Mouse (Mus musculus): Measurements from ENCODE around the gene Gcnt2. TPM values are rescaled to one million over a fixed set of nuclear protein-coding genes. Genes with fewer than 3 reads are reported as not detected.

Gcnt2 gene
- polyA plus RNA-seq, 1 experiment: 2.0 TPM

GRCm38 (mm10) chr13:40852791-40853190 lies 6.8 kb upstream of the Gcnt2 start:
- H3K4me3 ChIP-seq (ENCODE audit: extremely low read depth, insufficient read depth, insufficient read length): no peak overlapping the region
- no peak for TF ChIP-seq CTCF (IDR thresholded peaks at IDR 0.05; ENCODE audit: extremely low read depth, insufficient read depth, insufficient read length, insufficient replicate concordance)
- TF ChIP-seq POLR2A (IDR thresholded peaks at IDR 0.05; ENCODE audit: low read depth, low read length): no peak
- no peak overlapping the region for H3K27ac ChIP-seq (ENCODE audit: insufficient read depth, low read length)
- WGBS: 89% methylated on average over 5 of the region's 5 CpGs
- H3K4me1 ChIP-seq (ENCODE audit: control insufficient read depth, insufficient read depth, insufficient read length): no peaks in the 10 kb centered on the region
- no peaks in the 10 kb centered on the region for H3K36me3 ChIP-seq (ENCODE audit: control insufficient read depth, insufficient read depth, low read length)
- 0 out of 2 replicates have a peak, but pooled peaks cover 3% of the 10 kb centered on the region for H3K27me3 ChIP-seq (ENCODE audit: control insufficient read depth, insufficient read depth, low read length)
- DNase-seq (ENCODE audit: low read depth in 1 of 2, low spot score in 2 of 2): no peak

DNA sequence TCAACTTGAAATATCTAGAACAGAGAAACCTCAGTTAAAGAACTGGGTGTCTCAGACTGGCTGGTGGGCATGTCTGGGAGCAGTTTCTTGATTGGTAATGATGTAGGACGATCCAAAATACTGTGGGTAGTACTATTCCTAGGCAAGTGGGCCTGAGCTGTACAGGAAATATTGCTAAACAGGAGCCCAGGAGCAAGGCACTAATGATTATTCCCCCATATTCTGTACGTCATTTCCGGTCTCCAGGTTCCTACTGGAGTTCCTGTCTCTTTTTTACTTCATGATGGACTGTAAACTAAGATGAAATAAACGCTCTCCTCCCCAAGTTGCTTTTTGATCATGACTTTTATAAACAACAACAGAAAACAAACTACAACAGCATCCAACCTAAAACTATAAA lies 5.7 kb upstream of the Gcnt2 start:
- TF ChIP-seq CTCF (IDR thresholded peaks at IDR 0.05; ENCODE audit: extremely low read depth, insufficient read depth, insufficient read length, insufficient replicate concordance) (no peak), POLR2A (IDR thresholded peaks at IDR 0.05; ENCODE audit: low read depth, low read length) (no peak)
- DNase-seq (ENCODE audit: low read depth in 1 of 2, low spot score in 2 of 2): no peak
- 0 out of 2 replicates have a peak, but pooled peaks cover 3% of the 10 kb centered on the region for H3K27me3 ChIP-seq (ENCODE audit: control insufficient read depth, insufficient read depth, low read length)
- no peaks in the 10 kb centered on the region for H3K4me1 ChIP-seq (ENCODE audit: control insufficient read depth, insufficient read depth, insufficient read length)
- H3K36me3 ChIP-seq (ENCODE audit: control insufficient read depth, insufficient read depth, low read length): no peaks in the 10 kb centered on the region
- no peak overlapping the region for H3K27ac ChIP-seq (ENCODE audit: insufficient read depth, low read length)
- WGBS: 67% methylated on average over 4 of the region's 4 CpGs
- no peak overlapping the region for H3K4me3 ChIP-seq (ENCODE audit: extremely low read depth, insufficient read depth, insufficient read length)

DNA sequence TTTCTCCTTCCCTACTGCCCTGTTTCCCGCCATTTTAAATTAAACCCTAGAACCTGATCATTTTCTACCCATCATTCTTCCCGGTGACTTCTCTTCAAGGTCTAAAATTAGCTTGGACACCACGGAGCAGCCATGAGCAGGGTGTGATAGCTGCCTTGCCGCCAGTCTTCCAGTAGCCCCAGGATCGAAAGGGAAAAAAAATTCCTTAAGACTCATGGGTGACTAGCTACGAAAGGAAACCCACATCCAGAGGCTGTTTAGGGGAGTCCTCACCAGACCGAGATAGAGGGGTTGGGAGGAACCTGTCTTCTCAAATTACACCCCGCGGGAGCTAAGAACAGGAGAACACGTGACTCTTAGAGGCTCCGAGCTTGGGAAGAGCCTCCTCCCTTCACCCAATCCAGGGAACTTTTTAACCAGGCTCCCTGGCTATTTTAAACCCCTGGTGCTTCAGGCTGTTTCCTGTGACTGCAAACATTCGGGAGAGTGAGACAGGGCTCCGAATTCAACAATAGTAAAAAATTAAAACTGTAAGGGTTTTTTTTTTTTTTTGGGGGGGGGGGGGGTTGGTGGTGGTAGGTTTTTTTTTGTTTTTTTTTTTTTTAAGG lies 5.0 kb upstream of the Gcnt2 start:
- H3K4me1 ChIP-seq (ENCODE audit: control insufficient read depth, insufficient read depth, insufficient read length): no peaks in the 10 kb centered on the region
- no peak for DNase-seq (ENCODE audit: low read depth in 1 of 2, low spot score in 2 of 2)
- H3K36me3 ChIP-seq (ENCODE audit: control insufficient read depth, insufficient read depth, low read length): no peaks in the 10 kb centered on the region
- H3K4me3 ChIP-seq (ENCODE audit: extremely low read depth, insufficient read depth, insufficient read length): peak overlapping the region; percentile 16; the same call in 1 of the 2 replicates
- H3K27me3 ChIP-seq (ENCODE audit: control insufficient read depth, insufficient read depth, low read length): 0 out of 2 replicates have a peak, but pooled peaks cover 3% of the 10 kb centered on the region
- TF ChIP-seq POLR2A (IDR thresholded peaks at IDR 0.05; ENCODE audit: low read depth, low read length) (no peak), CTCF (IDR thresholded peaks at IDR 0.05; ENCODE audit: extremely low read depth, insufficient read depth, insufficient read length, insufficient replicate concordance) (no peak)
- WGBS: 3% methylated on average over 13 of the region's 13 CpGs
- H3K27ac ChIP-seq (ENCODE audit: insufficient read depth, low read length): no peak overlapping the region

GRCm38 (mm10) chr13:40855266-40855665 lies 4.3 kb upstream of the Gcnt2 start:
- DNase-seq (ENCODE audit: low read depth in 1 of 2, low spot score in 2 of 2): no peak
- no peak overlapping the region for H3K27ac ChIP-seq (ENCODE audit: insufficient read depth, low read length)
- no peaks in the 10 kb centered on the region for H3K36me3 ChIP-seq (ENCODE audit: control insufficient read depth, insufficient read depth, low read length)
- no peaks in the 10 kb centered on the region; the same call in 1 of the 2 replicates for H3K4me1 ChIP-seq (ENCODE audit: control insufficient read depth, insufficient read depth, insufficient read length)
- no peak overlapping the region for H3K4me3 ChIP-seq (ENCODE audit: extremely low read depth, insufficient read depth, insufficient read length)
- 0 out of 2 replicates have a peak, but pooled peaks cover 3% of the 10 kb centered on the region for H3K27me3 ChIP-seq (ENCODE audit: control insufficient read depth, insufficient read depth, low read length)
- TF ChIP-seq CTCF (IDR thresholded peaks at IDR 0.05; ENCODE audit: extremely low read depth, insufficient read depth, insufficient read length, insufficient replicate concordance) (no peak), POLR2A (IDR thresholded peaks at IDR 0.05; ENCODE audit: low read depth, low read length) (no peak)
- 80% methylated on average over 6 of the region's 6 CpGs for WGBS

GRCm38 (mm10) chr13:40856786-40857185 lies 2.8 kb upstream of the Gcnt2 start:
- DNase-seq (ENCODE audit: low read depth in 1 of 2, low spot score in 2 of 2): no peak
- no peak overlapping the region for H3K27ac ChIP-seq (ENCODE audit: insufficient read depth, low read length)
- TF ChIP-seq POLR2A (IDR thresholded peaks at IDR 0.05; ENCODE audit: low read depth, low read length) (no peak), CTCF (IDR thresholded peaks at IDR 0.05; ENCODE audit: extremely low read depth, insufficient read depth, insufficient read length, insufficient replicate concordance) (no peak)
- H3K36me3 ChIP-seq (ENCODE audit: control insufficient read depth, insufficient read depth, low read length): no peaks in the 10 kb centered on the region
- H3K27me3 ChIP-seq (ENCODE audit: control insufficient read depth, insufficient read depth, low read length): 0 out of 2 replicates have a peak, but pooled peaks cover 3% of the 10 kb centered on the region
- WGBS: 92% methylated on average over 8 of the region's 8 CpGs
- H3K4me1 ChIP-seq (ENCODE audit: control insufficient read depth, insufficient read depth, insufficient read length): no peaks in the 10 kb centered on the region; the same call in 1 of the 2 replicates
- no peak overlapping the region for H3K4me3 ChIP-seq (ENCODE audit: extremely low read depth, insufficient read depth, insufficient read length)

DNA sequence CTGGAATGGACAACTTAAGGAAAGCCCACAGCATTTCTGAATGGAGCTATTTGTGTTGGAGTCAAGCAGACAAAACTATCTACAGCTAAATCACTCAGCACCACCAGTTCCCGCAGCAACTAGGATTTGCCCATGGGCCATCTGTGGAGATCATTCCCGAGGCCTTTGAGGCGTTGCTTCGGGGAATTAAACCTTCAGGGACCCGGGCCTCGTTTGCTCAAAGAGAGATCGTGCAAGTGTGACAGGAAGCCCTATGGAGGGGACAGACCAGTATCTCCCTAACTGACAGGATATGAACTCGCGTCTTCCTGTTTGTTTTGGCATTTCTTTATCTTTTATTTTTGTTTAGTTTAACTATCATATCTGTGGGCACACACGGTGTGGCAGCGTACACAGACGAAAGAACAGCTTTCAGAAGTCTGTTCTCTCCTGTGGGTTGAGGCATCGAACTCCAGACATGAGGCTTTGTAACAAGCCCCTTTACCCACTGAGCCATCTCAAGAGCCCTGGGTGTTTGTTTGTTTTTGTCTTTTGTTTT lies 2.2 kb upstream of the Gcnt2 start:
- H3K27ac ChIP-seq (ENCODE audit: insufficient read depth, low read length): no peak overlapping the region
- H3K4me1 ChIP-seq (ENCODE audit: control insufficient read depth, insufficient read depth, insufficient read length): no peaks in the 10 kb centered on the region; the same call in 1 of the 2 replicates
- TF ChIP-seq POLR2A (IDR thresholded peaks at IDR 0.05; ENCODE audit: low read depth, low read length): no peak
- TF ChIP-seq CTCF (IDR thresholded peaks at IDR 0.05; ENCODE audit: extremely low read depth, insufficient read depth, insufficient read length, insufficient replicate concordance): no peak

DNA sequence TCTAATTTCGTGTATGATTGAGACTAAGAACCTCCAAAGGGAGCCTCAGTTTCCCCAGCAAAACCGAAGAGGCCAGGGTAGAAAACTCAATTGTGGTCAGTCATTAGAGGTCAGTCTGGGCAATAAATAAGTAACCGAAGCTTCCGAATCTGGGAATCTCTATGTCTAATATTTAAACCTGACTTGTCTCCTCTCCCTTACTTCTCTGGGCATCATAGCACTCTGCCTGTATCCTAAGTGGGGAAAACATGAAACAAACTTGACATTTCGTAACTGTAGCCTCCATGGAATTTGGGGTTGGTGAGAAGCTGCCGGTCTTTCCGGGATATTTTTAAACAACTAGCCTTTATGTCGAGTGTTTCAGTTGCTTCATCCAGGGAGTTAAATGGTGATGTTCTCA lies 329 bp upstream of the Gcnt2 start:
- no peak overlapping the region for H3K27ac ChIP-seq (ENCODE audit: insufficient read depth, low read length)

More for the DNA sequence above, 2.2 kb upstream of the Gcnt2 start:
- WGBS: 72% methylated on average over 13 of the region's 13 CpGs
- Histone ChIP-seq H3K36me3 (ENCODE audit: control insufficient read depth, insufficient read depth, low read length) (no peaks in the 10 kb centered on the region), H3K27me3 (ENCODE audit: control insufficient read depth, insufficient read depth, low read length) (0 out of 2 replicates have a peak, but pooled peaks cover 3% of the 10 kb centered on the region), H3K4me3 (ENCODE audit: extremely low read depth, insufficient read depth, insufficient read length) (no peak overlapping the region)
- DNase-seq (ENCODE audit: low read depth in 1 of 2, low spot score in 2 of 2): no peak

More for the DNA sequence above, 329 bp upstream of the Gcnt2 start:
- H3K4me3 ChIP-seq (ENCODE audit: extremely low read depth, insufficient read depth, insufficient read length): no peak overlapping the region
- 85% methylated on average over 8 of the region's 8 CpGs for WGBS
- TF ChIP-seq POLR2A (IDR thresholded peaks at IDR 0.05; ENCODE audit: low read depth, low read length): no peak
- no peak for TF ChIP-seq CTCF (IDR thresholded peaks at IDR 0.05; ENCODE audit: extremely low read depth, insufficient read depth, insufficient read length, insufficient replicate concordance)
- no peaks in the 10 kb centered on the region for H3K36me3 ChIP-seq (ENCODE audit: control insufficient read depth, insufficient read depth, low read length)
- no peaks in the 10 kb centered on the region; the same call in 1 of the 2 replicates for H3K4me1 ChIP-seq (ENCODE audit: control insufficient read depth, insufficient read depth, insufficient read length)
- DNase-seq (ENCODE audit: low read depth in 1 of 2, low spot score in 2 of 2): no peak
- H3K27me3 ChIP-seq (ENCODE audit: control insufficient read depth, insufficient read depth, low read length): no peaks in the 10 kb centered on the region

Measured in spleen, adult 2 months (tissue).